Mouse (Mus musculus) embryonic facial prominence, embryonic 10.5 days (tissue): ENCODE measurements around the gene Col24a1. TPM values are rescaled to one million over a fixed set of nuclear protein-coding genes. Genes with fewer than 3 reads are reported as not detected.

Experiments
- DNase-seq: peaks from one replicate; pipeline ENCODE4 v3.0.0-alpha.2; 2017; ENCODE audit warnings: low spot score
- H3K27ac ChIP-seq: fragments of 300-500 bp; sonication (generic); replicated peaks from 2 replicates; pipeline ENCODE4 v1.5.1; 2016; ENCODE audit warnings: mild to moderate bottlenecking
- H3K27me3 ChIP-seq: fragments of 300-500 bp; sonication (generic); replicated peaks from 2 replicates; pipeline ENCODE4 v1.6.1; 2016; ENCODE audit warnings: low read depth, mild to moderate bottlenecking; ENCODE audit not compliant: poor library complexity, severe bottlenecking
- H3K36me3 ChIP-seq: fragments of 300-500 bp; sonication (generic); replicated peaks from 2 replicates; pipeline ENCODE4 v1.6.1; 2016; ENCODE audit warnings: mild to moderate bottlenecking, moderate library complexity
- H3K4me1 ChIP-seq: fragments of 300-500 bp; sonication (generic); 2 replicates; pipeline ENCODE4 v1.6.1; 2016
- H3K4me3 ChIP-seq: fragments of 300-500 bp; sonication (generic); 2 replicates; pipeline ENCODE4 v1.5.1; 2016; ENCODE audit warnings: mild to moderate bottlenecking, moderate library complexity
- H3K9me3 ChIP-seq: fragments of 300-500 bp; sonication (generic); 2 replicates; pipeline ENCODE4 v1.6.1; 2016; ENCODE audit warnings: mild to moderate bottlenecking
- WGBS: fragments of 180-500 bp; shearing (Covaris S2); methylation state at CpG from one replicate; pipeline ENCODE4 v1.1.7; 2016; 5-methylcytosine and 5-hydroxymethylcytosine counted together
- polyA plus RNA-seq: library from polyadenylated mRNA; unstranded; fragments of >200 nt; fragmentation: Nextera tagmentation; extraction: Ambion mirVana; gene quantifications from 2 replicates; pipeline ENCODE4 v1.2.1, GENCODE M21; 2016

Col24a1 gene
- polyA plus RNA-seq, 1 experiment from 2014 or later: 1.1 TPM

DNA sequence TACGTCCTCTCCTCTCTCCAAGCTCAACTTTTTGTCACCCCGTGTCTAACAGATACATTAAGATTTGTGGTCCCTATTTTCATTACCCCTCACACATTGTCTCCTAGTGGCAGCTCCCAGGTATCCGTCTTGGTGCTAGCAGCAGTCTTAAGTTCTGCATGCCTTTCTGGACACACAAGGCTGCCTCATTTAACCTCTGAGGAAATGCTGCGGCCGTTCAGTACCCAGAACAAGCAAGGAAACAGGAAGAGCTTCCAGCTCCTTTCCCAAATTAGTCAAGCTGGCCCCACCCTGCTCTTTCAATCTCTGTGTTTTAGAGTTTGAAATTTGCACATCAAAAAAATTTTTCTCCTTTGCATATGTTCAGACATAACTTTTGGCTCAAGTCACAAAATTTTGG, 186.2 kb downstream of the Col24a1 start:
- no peaks in the 10 kb centered on the region for H3K9me3 ChIP-seq
- H3K4me1 ChIP-seq: no peaks in the 10 kb centered on the region
- H3K4me3 ChIP-seq: no peak overlapping the region
- H3K27ac ChIP-seq: no peak overlapping the region
- 50% methylated on average over 5 of the region's 5 CpGs for WGBS
- no peak for DNase-seq
- no peaks in the 10 kb centered on the region for H3K36me3 ChIP-seq
- H3K27me3 ChIP-seq: no peaks in the 10 kb centered on the region

DNA sequence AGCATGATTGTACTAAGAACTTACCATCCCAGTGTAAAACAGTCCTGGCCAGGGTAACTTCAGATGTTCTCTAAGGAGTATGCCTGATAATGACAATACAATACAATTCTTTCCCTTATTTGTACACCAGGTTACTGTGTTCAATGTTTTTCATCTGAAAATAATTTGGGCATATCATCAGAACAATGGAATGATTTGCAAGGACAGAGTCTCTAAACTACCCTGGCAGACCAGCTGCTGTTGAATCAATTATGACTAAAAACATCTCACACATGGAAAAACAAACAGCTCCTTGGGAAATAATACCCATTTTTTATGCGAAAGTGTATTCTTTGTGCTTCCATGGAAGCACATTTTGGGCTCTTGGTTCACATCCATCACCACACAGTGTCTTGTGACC, 198.0 kb downstream of the Col24a1 start:
- Histone ChIP-seq H3K9me3 (no peaks in the 10 kb centered on the region), H3K27ac (no peak overlapping the region), H3K36me3 (no peaks in the 10 kb centered on the region), H3K27me3 (no peaks in the 10 kb centered on the region), H3K4me1 (peaks cover 10% of the 10 kb centered on the region), H3K4me3 (no peak overlapping the region)
- DNase-seq: no peak
- 83% methylated on average over 1 of the region's 1 CpGs for WGBS

DNA sequence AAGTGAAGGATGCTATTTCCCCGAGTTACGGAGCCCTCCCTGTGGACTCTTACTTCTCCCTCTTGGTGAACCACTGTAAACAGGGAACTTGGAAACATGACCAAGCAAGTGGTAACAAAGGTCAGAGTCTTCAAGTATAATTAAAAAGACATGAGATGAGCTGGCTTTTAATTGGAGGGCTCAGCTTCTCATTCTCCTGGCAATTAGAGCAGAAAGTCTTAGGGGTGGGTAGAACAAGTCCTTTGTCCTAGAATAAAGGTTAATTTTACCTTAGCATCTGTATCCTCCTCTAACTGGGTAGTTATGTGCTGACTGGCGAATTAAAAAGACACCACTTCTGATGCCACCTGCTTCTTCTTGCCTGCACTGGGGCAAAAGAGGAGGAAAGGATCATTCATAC, 199.1 kb downstream of the Col24a1 start:
- H3K36me3 ChIP-seq: no peaks in the 10 kb centered on the region
- H3K4me1 ChIP-seq: peaks cover 10% of the 10 kb centered on the region
- 56% methylated on average over 3 of the region's 3 CpGs for WGBS
- no peak for DNase-seq
- no peaks in the 10 kb centered on the region for H3K9me3 ChIP-seq
- H3K27me3 ChIP-seq: no peaks in the 10 kb centered on the region
- no peak overlapping the region for H3K4me3 ChIP-seq
- H3K27ac ChIP-seq: no peak overlapping the region

DNA sequence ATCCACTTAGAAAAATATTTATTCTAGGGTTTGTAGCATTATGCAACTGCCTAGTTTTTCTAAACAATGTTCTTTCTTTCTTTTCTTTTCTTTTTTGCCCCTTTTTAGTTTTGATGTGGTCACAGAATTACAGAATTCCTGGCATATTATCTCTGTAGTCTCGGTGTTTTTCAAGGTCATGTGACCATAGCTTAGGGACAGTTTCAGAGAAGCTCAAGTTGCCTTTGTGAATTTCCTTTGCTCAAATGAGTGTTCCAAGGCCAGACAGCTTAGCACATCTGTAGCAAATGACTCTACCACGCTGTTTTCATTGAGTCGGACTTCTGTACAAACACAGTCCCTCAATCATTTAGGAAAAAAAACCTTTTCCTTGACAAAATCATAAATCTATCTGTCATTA, 205.9 kb downstream of the Col24a1 start:
- H3K4me1 ChIP-seq: no peaks in the 10 kb centered on the region
- H3K27ac ChIP-seq: no peak overlapping the region
- H3K36me3 ChIP-seq: no peaks in the 10 kb centered on the region
- WGBS: 68% methylated on average over 3 of the region's 3 CpGs
- no peak overlapping the region for H3K4me3 ChIP-seq
- no peak for DNase-seq
- no peaks in the 10 kb centered on the region for H3K27me3 ChIP-seq
- H3K9me3 ChIP-seq: no peaks in the 10 kb centered on the region

DNA sequence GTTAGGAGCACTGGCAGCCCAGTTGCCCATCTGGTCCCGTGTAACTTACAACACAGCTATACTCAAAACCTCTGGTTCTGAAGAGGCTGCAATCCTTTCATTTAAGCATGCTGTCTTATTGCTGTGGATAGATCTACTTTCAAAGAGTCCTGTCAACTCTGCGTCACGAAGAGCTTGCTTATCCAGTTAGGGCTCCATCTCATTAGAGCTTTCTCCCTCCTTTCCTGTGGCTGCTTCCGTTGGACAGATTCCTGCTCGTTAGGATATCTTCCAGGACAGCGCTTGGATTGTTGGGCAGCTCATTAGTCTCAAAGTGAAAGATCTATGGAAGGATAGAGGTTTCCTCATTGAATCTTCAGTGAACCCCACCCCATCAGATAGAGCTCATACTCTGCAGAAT, 206.6 kb downstream of the Col24a1 start:
- no peak overlapping the region for H3K4me3 ChIP-seq
- H3K4me1 ChIP-seq: no peaks in the 10 kb centered on the region
- H3K36me3 ChIP-seq: no peaks in the 10 kb centered on the region
- H3K27me3 ChIP-seq: no peaks in the 10 kb centered on the region
- no peaks in the 10 kb centered on the region for H3K9me3 ChIP-seq
- H3K27ac ChIP-seq: no peak overlapping the region
- WGBS: 78% methylated on average over 6 of the region's 6 CpGs
- DNase-seq: no peak

DNA sequence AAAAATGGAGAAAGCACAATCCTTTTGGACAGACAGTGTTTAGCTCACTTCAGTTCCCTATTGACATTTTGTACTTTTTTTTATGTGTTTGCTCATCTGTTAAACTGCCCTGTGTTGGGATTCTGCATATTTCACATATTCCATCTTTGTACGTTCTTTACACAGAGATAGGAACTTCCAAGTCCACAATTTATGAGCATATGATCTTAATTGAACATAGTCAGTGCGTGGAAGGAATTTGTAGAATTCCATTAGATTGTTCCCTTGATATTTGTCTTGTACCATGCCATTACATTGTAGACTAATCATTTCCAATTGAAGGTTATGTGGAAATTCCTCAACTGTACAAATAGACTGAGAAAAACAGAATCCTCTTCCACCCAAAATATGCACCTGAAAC, 212.6 kb downstream of the Col24a1 start:
- Histone ChIP-seq H3K36me3 (no peaks in the 10 kb centered on the region), H3K27ac (no peak overlapping the region), H3K4me3 (no peak overlapping the region), H3K4me1 (no peaks in the 10 kb centered on the region), H3K9me3 (no peaks in the 10 kb centered on the region), H3K27me3 (no peaks in the 10 kb centered on the region)
- 77% methylated on average over 2 of the region's 2 CpGs for WGBS
- no peak for DNase-seq

DNA sequence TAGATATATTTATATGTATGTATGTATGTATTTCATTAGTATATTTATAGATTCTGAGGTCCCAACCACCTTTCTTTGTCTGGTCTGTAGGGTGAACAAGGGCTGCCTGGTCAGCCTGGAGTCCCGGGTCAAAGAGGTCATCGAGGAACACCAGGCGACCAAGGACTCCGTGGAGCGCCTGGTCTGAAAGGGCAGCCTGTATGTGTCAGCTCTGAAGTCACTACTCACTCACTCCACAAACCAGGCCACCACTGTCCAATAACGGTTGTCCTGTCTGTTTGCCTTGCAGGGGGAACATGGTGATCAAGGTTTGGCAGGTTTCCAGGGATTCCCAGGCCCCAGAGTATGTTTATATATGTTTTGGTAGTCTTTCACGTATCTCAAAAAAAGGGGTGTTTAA, 216.3 kb downstream of the Col24a1 start:
- no peak overlapping the region for H3K27ac ChIP-seq
- no peaks in the 10 kb centered on the region for H3K36me3 ChIP-seq
- no peaks in the 10 kb centered on the region for H3K9me3 ChIP-seq
- no peak overlapping the region for H3K4me3 ChIP-seq
- WGBS: 75% methylated on average over 7 of the region's 7 CpGs
- no peak for DNase-seq
- no peaks in the 10 kb centered on the region for H3K27me3 ChIP-seq
- no peaks in the 10 kb centered on the region for H3K4me1 ChIP-seq

DNA sequence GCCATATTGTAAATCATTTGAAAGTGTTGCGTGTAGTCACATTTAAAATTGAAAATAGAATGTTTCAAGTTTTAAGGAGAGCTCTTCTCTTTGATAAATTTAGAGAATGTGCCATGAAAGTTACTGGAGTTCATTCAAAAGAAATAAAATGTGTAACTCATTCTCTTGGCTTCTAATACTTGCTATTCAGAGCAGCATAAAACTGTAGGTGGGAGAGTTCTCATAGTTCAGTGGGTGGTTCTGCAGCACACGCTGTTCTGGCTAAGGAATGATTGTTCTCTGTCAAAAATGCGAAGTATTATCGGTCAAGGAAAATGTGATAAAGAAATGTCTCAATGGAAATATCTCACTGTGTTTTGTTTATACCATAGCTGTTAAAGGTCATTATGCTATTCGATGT, 221.9 kb downstream of the Col24a1 start:
- Histone ChIP-seq H3K27ac (no peak overlapping the region), H3K27me3 (no peaks in the 10 kb centered on the region), H3K36me3 (no peaks in the 10 kb centered on the region), H3K4me1 (peaks cover 4% of the 10 kb centered on the region), H3K4me3 (no peak overlapping the region), H3K9me3 (no peaks in the 10 kb centered on the region)
- DNase-seq: no peak
- 93% methylated on average over 5 of the region's 5 CpGs for WGBS

DNA sequence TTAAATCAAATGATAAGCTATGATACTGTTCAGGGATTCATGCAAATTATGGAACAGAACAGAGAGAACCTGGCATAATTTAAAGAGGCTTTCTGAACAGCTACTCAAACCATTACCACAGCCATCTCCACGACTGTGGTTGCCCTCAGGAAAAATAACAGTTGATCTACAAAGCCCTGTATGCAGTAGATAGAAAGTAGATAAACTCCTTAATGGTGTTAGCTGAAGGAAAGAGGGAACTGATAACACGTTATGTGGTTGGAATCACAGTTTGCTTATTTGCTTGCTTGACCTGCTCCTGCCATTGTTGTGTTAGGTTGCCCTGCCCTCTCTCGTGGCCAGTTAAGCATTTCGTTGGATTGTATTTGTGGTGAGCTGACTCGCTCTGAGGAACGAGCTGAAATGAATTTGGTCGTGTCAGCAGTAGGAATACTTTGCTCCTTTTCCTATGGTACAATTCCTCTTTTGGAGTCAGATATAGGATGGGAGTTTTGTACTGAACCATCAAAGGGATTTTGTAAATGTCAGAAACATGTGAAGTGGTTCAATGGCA, 229.3 kb downstream of the Col24a1 start:
- Histone ChIP-seq H3K36me3 (no peaks in the 10 kb centered on the region), H3K27me3 (no peaks in the 10 kb centered on the region), H3K27ac (no peak overlapping the region), H3K9me3 (peaks cover 2% of the 10 kb centered on the region; the same call in 1 of the 2 replicates), H3K4me1 (peaks cover 13% of the 10 kb centered on the region), H3K4me3 (no peak overlapping the region)
- WGBS: 67% methylated on average over 7 of the region's 7 CpGs
- no peak for DNase-seq

DNA sequence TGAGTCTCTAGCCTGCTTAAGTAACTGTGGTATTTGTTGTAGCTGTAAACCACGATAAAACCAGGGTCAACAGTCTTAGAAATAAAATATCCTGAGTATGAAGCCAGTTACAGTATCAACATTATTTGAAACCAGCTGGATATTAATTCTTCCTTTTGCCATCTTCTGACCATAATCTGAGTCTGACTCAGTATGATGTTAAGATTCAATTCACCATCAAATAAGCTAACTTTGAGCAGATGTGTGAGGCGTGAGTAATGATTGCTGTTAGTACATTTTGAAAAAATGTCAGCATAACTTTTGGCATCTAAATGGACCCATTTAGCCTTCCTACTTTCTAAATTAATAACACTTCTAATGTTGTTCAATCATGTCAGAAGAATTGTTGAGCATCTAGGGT, 230.0 kb downstream of the Col24a1 start:
- H3K9me3 ChIP-seq: peaks cover 2% of the 10 kb centered on the region; the same call in 1 of the 2 replicates
- no peak overlapping the region for H3K27ac ChIP-seq
- H3K36me3 ChIP-seq: no peaks in the 10 kb centered on the region
- WGBS: 85% methylated on average over 2 of the region's 2 CpGs
- H3K27me3 ChIP-seq: no peaks in the 10 kb centered on the region
- no peak for DNase-seq
- H3K4me1 ChIP-seq: peaks cover 12% of the 10 kb centered on the region; the same call in 1 of the 2 replicates
- H3K4me3 ChIP-seq: no peak overlapping the region

DNA sequence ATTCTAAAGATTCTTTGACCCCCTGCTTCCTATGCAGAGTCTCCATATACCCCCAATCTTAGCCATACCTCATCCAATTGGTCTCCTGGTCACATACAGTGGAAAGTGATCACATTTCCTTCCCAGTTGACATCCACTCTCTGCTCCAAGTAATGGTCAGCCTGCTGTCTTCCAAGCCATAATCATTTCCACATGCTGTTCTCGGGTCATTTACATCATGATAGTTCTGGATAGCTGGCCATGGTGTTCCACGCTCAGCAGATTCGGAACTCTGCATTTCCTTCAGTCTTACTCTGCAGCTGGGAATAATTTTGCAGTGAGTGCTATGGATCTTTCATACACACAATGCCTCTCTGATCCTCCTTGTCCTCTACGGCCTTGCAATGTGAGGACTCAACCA, 233.0 kb downstream of the Col24a1 start:
- DNase-seq: peak; percentile 16
- no peaks in the 10 kb centered on the region for H3K9me3 ChIP-seq
- H3K27ac ChIP-seq: no peak overlapping the region
- H3K4me1 ChIP-seq: peaks cover 12% of the 10 kb centered on the region; the same call in 1 of the 2 replicates
- WGBS: 52% methylated on average over 4 of the region's 4 CpGs
- no peaks in the 10 kb centered on the region for H3K27me3 ChIP-seq
- no peaks in the 10 kb centered on the region for H3K36me3 ChIP-seq
- H3K4me3 ChIP-seq: no peak overlapping the region

DNA sequence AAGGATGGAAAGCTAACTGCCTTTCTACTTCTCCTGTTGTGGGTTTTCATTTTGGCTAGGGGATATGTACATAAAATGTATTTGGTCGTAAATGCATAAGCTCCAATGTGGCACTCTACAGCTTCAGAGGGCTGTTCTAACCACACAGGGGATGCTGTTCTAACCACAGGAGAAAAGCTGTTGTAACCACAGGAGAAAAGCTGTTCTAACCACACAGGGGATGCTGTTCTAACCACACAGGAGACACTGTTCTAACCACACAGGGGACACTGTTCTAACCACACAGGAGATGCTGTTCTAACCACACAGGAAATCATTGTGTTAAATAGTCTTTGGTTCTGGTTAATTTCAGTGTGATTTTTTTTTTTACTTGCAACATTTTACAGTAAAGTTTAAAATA, 245.6 kb downstream of the Col24a1 start:
- DNase-seq: no peak
- Histone ChIP-seq H3K4me3 (no peak overlapping the region), H3K36me3 (no peaks in the 10 kb centered on the region), H3K9me3 (no peaks in the 10 kb centered on the region), H3K27ac (no peak overlapping the region), H3K4me1 (no peaks in the 10 kb centered on the region), H3K27me3 (no peaks in the 10 kb centered on the region)
- WGBS: 89% methylated on average over 1 of the region's 1 CpGs

DNA sequence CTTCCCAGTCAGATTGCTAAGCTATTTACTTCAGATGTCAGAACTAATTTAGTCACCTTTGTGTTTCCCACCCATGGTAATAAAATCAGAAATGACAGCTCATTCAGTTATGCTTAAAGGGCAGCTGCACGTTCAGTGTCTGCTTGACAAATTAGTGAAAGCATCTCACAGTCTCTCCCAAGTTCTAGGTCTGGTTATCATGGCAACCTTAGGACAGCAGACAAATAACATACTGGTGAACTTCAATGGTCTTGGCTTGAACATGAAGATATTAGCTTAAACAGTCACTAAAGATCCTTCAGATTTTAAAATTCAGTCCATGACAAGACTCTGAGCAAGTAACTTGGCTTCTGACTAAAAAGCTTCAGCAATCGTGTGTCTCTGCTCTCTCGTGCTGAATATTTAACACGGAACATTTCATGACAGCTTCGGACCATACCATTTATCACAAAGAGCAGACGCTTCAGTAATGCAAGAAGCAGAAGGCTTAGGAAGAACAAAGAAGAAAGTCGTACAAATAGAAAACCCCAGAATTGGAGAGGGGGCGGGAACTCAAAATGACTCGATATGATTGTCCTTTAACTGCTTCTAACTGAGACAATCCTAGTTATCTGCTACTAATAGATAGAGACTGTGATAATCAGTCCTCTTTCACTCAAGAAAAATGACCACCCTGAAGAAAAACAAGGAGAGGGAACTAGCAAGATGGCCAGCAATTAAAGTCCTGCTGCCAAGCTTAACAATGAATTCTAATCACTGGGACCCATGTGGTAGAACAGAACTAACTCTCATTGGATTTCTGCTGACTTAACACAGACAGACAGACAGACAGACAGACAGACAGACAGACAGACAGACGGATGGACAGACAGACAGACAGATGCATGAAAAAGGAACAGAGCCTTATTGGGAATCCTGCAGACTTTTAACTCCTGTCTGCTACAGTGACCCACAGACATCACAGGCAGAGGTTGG, 256.5 kb downstream of the Col24a1 start:
- 88% methylated on average over 10 of the region's 10 CpGs for WGBS
- H3K36me3 ChIP-seq: no peaks in the 10 kb centered on the region

More for the DNA sequence above, 256.5 kb downstream of the Col24a1 start:
- H3K4me1 ChIP-seq: no peaks in the 10 kb centered on the region
- DNase-seq: no peak
- H3K4me3 ChIP-seq: no peak overlapping the region
- H3K27me3 ChIP-seq: no peaks in the 10 kb centered on the region
- no peak overlapping the region for H3K27ac ChIP-seq
- no peaks in the 10 kb centered on the region for H3K9me3 ChIP-seq
